ENCODE assay signal across 8 mouse cellular contexts in genomic region chr16:76319364-76320117, GRCm38 (mm10). TPM values are rescaled to one million over a fixed set of nuclear protein-coding genes. Genes with fewer than 3 reads are reported as not detected.
A peak's percentile ranks its signal among the peaks of the same experiment; 100 is the strongest.
DNase-seq lines count a peak whose midpoint lies in the region; ATAC-seq lines count a peak whose summit lies in the region.
"Had no signal": no experiment of that assay in that cellular context is flagged by ENCODE, and none has a peak within 500 bp of the region (broad histone marks: within the 10 kb centered on the region; RNA-seq: fewer than 3 reads in every experiment).

No protein-coding gene starts in this region.

- H3K27me3 ChIP-seq in midbrain, embryonic 10.5 days (ENCODE audit: low read depth, poor library complexity, severe bottlenecking) = peaks cover 16% of the 10 kb centered on the region

- no peak for ATAC-seq in megakaryocyte-erythroid progenitor cell, adult 5-6 weeks (replicated peaks; ENCODE audit: low FRiP score, low TSS enrichment, poor library complexity, severe bottlenecking)

- H3K4me1 ChIP-seq in midbrain, embryonic 10.5 days = peaks cover 71% of the 10 kb centered on the region

- H3K4me3 ChIP-seq in midbrain, embryonic 10.5 days = no peak overlapping the region; the same call in 1 of the 2 replicates

- H3K27ac ChIP-seq in midbrain, embryonic 10.5 days (replicated peaks) = peak overlapping the region; percentile 64; the same call in 1 of the 2 replicates
- H3K27ac ChIP-seq: macrophage had no signal

- H3K36me3 ChIP-seq in midbrain, embryonic 10.5 days = no peaks in the 10 kb centered on the region

- no peaks in the 10 kb centered on the region for H3K9me3 ChIP-seq in midbrain, embryonic 10.5 days (replicated peaks)

- 41% methylated on average over 11 of the region's 11 CpGs for WGBS in midbrain, embryonic 10.5 days

- peak; percentile 85 for DNase-seq in adrenal gland, adult 2 months
- peak; percentile 86 for DNase-seq in embryo, embryonic 10.5 days (ENCODE audit: low spot score)
- DNase-seq in hindlimb bud, embryonic 11.5 days (ENCODE audit: extremely low spot score, low read depth, low spot score) = peak; percentile 42
- DNase-seq in midbrain, embryonic 10.5 days (ENCODE audit: low spot score) = peak; percentile 60
- DNase-seq in lung, postnatal 36 days = no peak
- no peak for DNase-seq in testis, postnatal 10 days (ENCODE audit: low spot score)

RNA-seq across cellular contexts. Expression of gene Nrip1, which starts 54.1 kb away (rescaled TPM):
- 10 to 100 TPM; 80.3 to 95.3 TPM for total RNA-seq in adrenal gland, adult 2 months (2021)
- polyA plus RNA-seq in adrenal gland, adult 2 months (2012; rRNA removed) = 7.6 and 7.7 TPM in 2 replicates
- polyA plus RNA-seq in midbrain, embryonic 10.5 days (2016; fragmentation: Nextera tagmentation; extraction: Ambion mirVana) = 31.9 and 40.0 TPM in 2 replicates
- total RNA-seq in megakaryocyte-erythroid progenitor cell, adult 5-6 weeks (2014; fragmentation: Nextera tagmentation) = 53.0 and 55.6 TPM in 2 replicates
- total RNA-seq in megakaryocyte-erythroid progenitor cell, adult 5-6 weeks (2017) = 30.3 and 41.7 TPM in 2 replicates

Comparison
In these comparisons a context has a peak if more than half of its experiments do, and no peak if none do; other contexts are left out.
1. DNase-seq: peak in adrenal gland, adult 2 months (single experiment), embryo, embryonic 10.5 days (single experiment), hindlimb bud, embryonic 11.5 days (single experiment) and midbrain, embryonic 10.5 days (single experiment); none in lung, postnatal 36 days (single experiment) and testis, postnatal 10 days (single experiment).